Mouse (Mus musculus) limb, embryonic 13.5 days (tissue): ENCODE measurements around the gene Mlh1. TPM values are rescaled to one million over a fixed set of nuclear protein-coding genes. Genes with fewer than 3 reads are reported as not detected.

Experiments
- ATAC-seq: fragments of 200-750 bp; cut with Nextera tagmentation; 2 replicates; pipeline ENCODE4 v1.8.0; 2017; ENCODE audit warnings: low read depth, moderate number of reproducible peaks, moderate TSS enrichment; ENCODE audit not compliant: low FRiP score
- H3K27ac ChIP-seq: fragments of 300-500 bp; sonication (generic); 2 replicates; pipeline ENCODE4 v1.5.1; 2015; ENCODE audit warnings: inconsistent platforms, mild to moderate bottlenecking, moderate library complexity
- H3K27me3 ChIP-seq: fragments of 300-500 bp; sonication (generic); 2 replicates; pipeline ENCODE4 v1.6.1; 2015; ENCODE audit warnings: mild to moderate bottlenecking, inconsistent platforms
- H3K36me3 ChIP-seq: fragments of 300-500 bp; sonication (generic); 2 replicates; pipeline ENCODE4 v1.6.1; 2015; ENCODE audit warnings: inconsistent platforms, mild to moderate bottlenecking, moderate library complexity
- H3K4me1 ChIP-seq: fragments of 300-500 bp; sonication (generic); 2 replicates; pipeline ENCODE4 v1.6.1; 2015; ENCODE audit warnings: inconsistent platforms
- H3K4me2 ChIP-seq: fragments of 300-500 bp; sonication (generic); replicated peaks from 2 replicates; pipeline ENCODE4 v1.6.1; 2015; ENCODE audit warnings: inconsistent platforms, mild to moderate bottlenecking, moderate library complexity
- H3K4me3 ChIP-seq: fragments of 300-500 bp; sonication (generic); 2 replicates; pipeline ENCODE4 v1.5.1; 2015; ENCODE audit warnings: moderate library complexity, mild to moderate bottlenecking, inconsistent platforms
- H3K9ac ChIP-seq: fragments of 300-500 bp; sonication (generic); 2 replicates; pipeline ENCODE4 v1.6.1; 2015; ENCODE audit warnings: mild to moderate bottlenecking, inconsistent platforms
- H3K9me3 ChIP-seq: fragments of 300-500 bp; sonication (generic); 2 replicates; pipeline ENCODE4 v1.6.1; 2016; ENCODE audit warnings: inconsistent platforms
- WGBS: fragments of 180-500 bp; shearing (Covaris S2); methylation state at CpG from one replicate; pipeline ENCODE4 v1.1.7; 2015; 5-methylcytosine and 5-hydroxymethylcytosine counted together
- polyA plus RNA-seq: library from polyadenylated mRNA; unstranded; fragments of >200 nt; fragmentation: Nextera tagmentation; extraction: Ambion mirVana; gene quantifications from 2 replicates; pipeline ENCODE4 v1.2.1, GENCODE M21; 2015

Gene Mlh1
- polyA plus RNA-seq, 1 experiment from 2014 or later: 40.0 TPM

DNA sequence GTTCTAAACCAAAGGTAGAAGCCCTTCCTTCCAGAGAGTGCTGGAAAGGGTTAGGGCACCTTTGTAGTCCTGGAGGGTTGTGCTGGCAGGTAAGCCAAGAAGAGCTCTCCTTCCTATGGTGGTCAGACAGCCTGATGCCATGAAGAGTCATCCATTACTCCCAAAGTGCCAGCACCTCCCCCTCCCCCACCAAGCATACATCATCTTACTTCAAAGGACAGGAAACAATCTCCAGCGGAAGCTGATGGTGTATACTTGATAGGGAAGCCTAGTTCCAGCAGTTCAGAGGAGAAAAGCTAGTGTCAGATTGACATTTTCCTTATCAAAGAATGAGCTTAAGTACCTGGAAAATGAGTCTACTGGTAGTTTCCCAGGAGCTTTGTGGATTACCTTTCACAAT lies 3.6 kb upstream of the Mlh1 start:
- H3K9ac ChIP-seq: peak overlapping the region; percentile 40; the same call in 1 of the 2 replicates
- no peaks in the 10 kb centered on the region for H3K9me3 ChIP-seq
- ATAC-seq: no peak
- H3K27me3 ChIP-seq: no peaks in the 10 kb centered on the region
- peak overlapping the region; percentile 91 for H3K4me2 ChIP-seq
- peaks cover 50% of the 10 kb centered on the region for H3K36me3 ChIP-seq
- WGBS: 15% methylated on average over 1 of the region's 1 CpGs
- H3K4me3 ChIP-seq: peak overlapping the region; percentile 91
- H3K27ac ChIP-seq: no peak overlapping the region
- H3K4me1 ChIP-seq: peaks cover 46% of the 10 kb centered on the region

DNA sequence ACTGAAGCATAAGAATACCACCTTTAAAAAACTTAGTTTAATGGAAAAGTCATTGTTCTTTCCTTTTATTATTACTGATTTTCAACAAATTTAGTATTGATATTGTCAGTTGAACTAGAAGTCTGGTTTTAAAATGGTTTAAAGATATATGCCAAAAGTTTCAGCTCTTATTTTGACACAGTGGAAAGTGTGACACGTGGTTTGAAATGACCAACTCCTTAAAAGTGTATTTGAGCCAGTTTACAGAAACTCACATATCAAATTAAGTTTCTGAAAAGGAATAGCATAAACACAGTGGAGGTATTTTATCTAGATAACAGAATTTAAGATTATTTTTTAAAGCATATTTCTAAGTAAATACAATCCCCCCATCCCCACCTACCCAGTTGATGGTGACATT lies 2.4 kb upstream of the Mlh1 start:
- 77% methylated on average over 1 of the region's 1 CpGs for WGBS
- Histone ChIP-seq H3K9ac (no peak overlapping the region), H3K4me1 (peaks cover 47% of the 10 kb centered on the region), H3K4me2 (peak overlapping the region; percentile 91), H3K27ac (no peak overlapping the region), H3K4me3 (peak overlapping the region; percentile 91), H3K9me3 (no peaks in the 10 kb centered on the region), H3K27me3 (no peaks in the 10 kb centered on the region), H3K36me3 (peaks cover 42% of the 10 kb centered on the region)
- ATAC-seq: no peak

DNA sequence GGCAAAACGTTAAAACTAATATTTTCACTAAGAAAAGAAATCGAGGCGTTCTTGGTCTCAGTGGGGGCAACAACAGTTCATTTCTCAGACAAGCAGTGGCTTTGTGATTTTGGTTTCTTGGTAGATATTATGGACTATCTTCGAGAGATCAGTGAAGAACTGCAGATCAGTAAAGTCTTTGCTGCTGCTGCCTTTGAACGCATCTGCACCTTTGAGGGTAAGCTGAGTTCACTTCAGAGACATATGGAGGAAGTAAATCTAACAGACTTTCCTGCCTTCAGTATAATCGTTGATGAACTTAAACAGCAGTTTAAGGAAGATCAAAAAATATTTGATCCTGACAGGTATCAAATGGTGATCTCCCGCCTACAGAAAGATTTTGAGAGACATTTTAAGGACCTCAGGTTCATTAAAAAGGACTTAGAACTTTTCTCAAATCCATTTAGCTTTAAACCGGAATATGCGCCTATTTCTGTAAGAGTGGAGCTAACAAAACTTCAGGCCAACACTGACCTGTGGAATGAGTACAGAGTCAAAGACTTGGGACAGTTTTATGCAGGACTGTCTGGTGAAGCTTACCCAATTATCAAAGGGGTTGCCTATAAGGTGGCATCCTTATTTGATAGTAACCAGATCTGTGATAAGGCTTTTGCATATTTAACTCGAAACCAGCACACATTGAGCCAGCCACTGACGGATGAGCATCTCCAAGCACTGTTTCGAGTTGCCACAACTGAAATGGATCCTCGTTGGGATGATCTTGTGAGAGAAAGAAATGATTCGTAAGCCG lies 1.6 kb upstream of the Mlh1 start:
- Histone ChIP-seq H3K4me2 (peak overlapping the region; percentile 91), H3K9ac (peak overlapping the region; percentile 97), H3K27ac (no peak overlapping the region), H3K4me1 (peaks cover 47% of the 10 kb centered on the region), H3K36me3 (peaks cover 34% of the 10 kb centered on the region), H3K27me3 (no peaks in the 10 kb centered on the region), H3K4me3 (peak overlapping the region; percentile 91), H3K9me3 (no peaks in the 10 kb centered on the region)
- no peak for ATAC-seq
- WGBS: 67% methylated on average over 15 of the region's 15 CpGs

DNA sequence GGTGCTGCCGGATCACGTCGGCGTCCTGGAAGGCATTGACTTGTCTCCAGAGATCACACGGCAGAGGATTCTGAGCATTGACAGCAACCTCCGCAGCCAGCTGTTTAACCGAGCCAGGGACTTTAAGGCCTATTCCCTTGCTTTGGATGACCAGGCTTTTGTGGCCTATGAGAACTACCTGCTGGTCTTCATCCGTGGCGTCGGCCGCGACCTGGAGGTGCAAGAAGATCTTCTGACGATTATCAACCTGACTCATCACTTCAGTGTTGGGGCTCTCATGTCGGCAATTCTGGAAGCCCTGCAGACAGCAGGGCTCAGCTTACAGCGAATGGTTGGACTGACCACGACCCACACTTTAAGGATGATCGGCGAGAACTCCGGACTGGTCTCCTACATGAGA lies 765 bp upstream of the Mlh1 start:
- Histone ChIP-seq H3K9me3 (no peaks in the 10 kb centered on the region), H3K27me3 (no peaks in the 10 kb centered on the region), H3K4me2 (peak overlapping the region; percentile 91), H3K9ac (peak overlapping the region; percentile 97), H3K4me3 (peak overlapping the region; percentile 91), H3K36me3 (peaks cover 30% of the 10 kb centered on the region), H3K27ac (peak overlapping the region; percentile 94), H3K4me1 (peaks cover 47% of the 10 kb centered on the region)
- ATAC-seq: no peak
- WGBS: 9% methylated on average over 19 of the region's 19 CpGs

DNA sequence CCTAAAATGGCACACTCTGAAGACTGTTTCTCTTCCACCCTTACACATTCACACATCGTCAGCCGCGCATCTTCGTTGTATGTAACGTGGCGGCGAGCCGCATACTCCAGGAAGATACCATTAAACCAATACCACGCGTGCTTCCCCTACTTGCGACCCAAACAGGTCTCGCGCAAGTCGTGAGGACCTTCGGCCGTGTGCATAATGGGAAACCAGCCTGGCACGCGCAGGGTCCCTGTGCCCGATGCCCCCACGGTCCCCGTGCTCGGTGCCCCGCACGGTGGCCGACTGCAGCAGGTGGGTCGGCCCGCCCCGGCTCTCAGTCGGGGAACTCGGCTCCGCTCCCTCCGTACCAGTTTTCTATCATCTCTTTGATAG lies 546 bp downstream of the Mlh1 start:
- Histone ChIP-seq H3K27me3 (no peaks in the 10 kb centered on the region), H3K9ac (peak overlapping the region; percentile 84), H3K4me3 (peak overlapping the region; percentile 91), H3K4me1 (peaks cover 39% of the 10 kb centered on the region), H3K36me3 (peaks cover 32% of the 10 kb centered on the region), H3K4me2 (peak overlapping the region; percentile 76), H3K27ac (peak overlapping the region; percentile 95), H3K9me3 (no peaks in the 10 kb centered on the region)
- ATAC-seq: peak; percentile 66
- under 1% methylated on average over 32 of the region's 32 CpGs for WGBS

DNA sequence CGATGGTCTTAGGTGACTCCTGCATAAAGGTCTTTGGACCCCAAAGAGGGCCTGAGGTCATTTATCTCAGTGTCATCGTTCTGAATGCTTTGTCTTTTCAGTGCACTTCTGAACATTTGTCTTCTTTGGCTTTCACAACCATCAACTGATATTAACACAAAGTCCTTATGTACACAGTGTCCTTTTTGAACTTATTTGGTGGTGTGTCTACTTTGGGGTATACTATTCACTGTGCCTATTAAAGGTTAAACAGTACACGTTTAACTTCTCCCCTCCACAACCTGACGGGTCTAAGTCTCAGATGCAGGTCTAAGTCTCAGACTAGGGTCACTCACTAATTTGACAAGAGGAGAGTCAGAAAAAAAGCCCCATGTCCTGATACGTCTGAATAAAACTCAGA lies 985 bp downstream of the Mlh1 start:
- peak overlapping the region; percentile 84 for H3K9ac ChIP-seq
- H3K36me3 ChIP-seq: peaks cover 31% of the 10 kb centered on the region
- H3K4me3 ChIP-seq: peak overlapping the region; percentile 91
- H3K9me3 ChIP-seq: no peaks in the 10 kb centered on the region
- 20% methylated on average over 5 of the region's 5 CpGs for whole genome bisulfite sequencing
- no peaks in the 10 kb centered on the region for H3K27me3 ChIP-seq
- peak overlapping the region; percentile 95 for H3K27ac ChIP-seq
- H3K4me2 ChIP-seq: peak overlapping the region; percentile 76
- H3K4me1 ChIP-seq: peaks cover 35% of the 10 kb centered on the region
- no peak for ATAC-seq

DNA sequence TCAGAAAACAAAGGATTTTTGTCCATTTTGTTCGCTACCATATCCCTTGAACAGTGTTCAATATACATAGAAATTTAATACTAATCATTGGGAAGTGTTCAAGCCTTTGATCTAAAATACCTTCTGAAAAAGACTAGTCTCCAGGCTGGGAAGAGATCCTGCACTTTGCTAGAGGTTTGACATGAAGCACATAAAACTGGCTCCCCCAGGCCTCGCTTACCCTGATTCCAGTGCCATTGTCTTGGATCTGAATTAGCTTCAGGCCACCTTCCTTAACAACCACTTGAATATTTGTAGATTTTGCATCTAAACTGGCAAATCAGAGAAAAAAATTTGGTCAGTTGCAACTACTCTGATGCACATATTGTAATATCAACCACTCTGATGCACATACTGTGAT lies 3.6 kb downstream of the Mlh1 start:
- Histone ChIP-seq H3K27ac (no peak overlapping the region), H3K4me2 (no peak overlapping the region), H3K27me3 (no peaks in the 10 kb centered on the region), H3K9ac (no peak overlapping the region), H3K9me3 (no peaks in the 10 kb centered on the region), H3K4me3 (no peak overlapping the region), H3K4me1 (peaks cover 11% of the 10 kb centered on the region), H3K36me3 (peaks cover 28% of the 10 kb centered on the region)
- no peak for ATAC-seq
- WGBS: 94% methylated on average over 2 of the region's 2 CpGs

DNA sequence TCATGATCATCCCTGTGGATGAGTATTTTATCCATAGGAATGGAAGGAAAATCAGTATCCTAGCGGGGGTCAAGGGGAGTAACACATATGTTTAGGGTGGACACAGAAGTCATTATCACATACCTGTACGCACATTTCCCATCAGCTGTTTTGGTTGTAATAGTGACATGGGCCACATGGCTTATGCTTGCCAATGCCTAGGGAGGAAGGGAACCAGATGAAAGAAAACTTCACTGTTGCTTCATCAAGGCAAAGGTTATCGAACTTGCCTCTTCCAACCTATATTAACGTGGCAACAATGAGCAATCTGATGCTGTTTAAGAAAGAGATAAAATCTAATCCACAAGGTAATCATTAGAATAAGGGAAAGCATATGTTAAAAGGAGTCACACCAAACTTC lies 10.2 kb downstream of the Mlh1 start:
- Histone ChIP-seq H3K9me3 (no peaks in the 10 kb centered on the region), H3K4me1 (peaks cover 10% of the 10 kb centered on the region; the same call in 1 of the 2 replicates), H3K4me3 (no peak overlapping the region), H3K27me3 (no peaks in the 10 kb centered on the region), H3K4me2 (no peak overlapping the region), H3K36me3 (peaks cover 56% of the 10 kb centered on the region), H3K9ac (no peak overlapping the region), H3K27ac (peak overlapping the region; percentile 61; the same call in 1 of the 2 replicates)
- ATAC-seq: no peak
- WGBS: 88% methylated on average over 4 of the region's 4 CpGs

DNA sequence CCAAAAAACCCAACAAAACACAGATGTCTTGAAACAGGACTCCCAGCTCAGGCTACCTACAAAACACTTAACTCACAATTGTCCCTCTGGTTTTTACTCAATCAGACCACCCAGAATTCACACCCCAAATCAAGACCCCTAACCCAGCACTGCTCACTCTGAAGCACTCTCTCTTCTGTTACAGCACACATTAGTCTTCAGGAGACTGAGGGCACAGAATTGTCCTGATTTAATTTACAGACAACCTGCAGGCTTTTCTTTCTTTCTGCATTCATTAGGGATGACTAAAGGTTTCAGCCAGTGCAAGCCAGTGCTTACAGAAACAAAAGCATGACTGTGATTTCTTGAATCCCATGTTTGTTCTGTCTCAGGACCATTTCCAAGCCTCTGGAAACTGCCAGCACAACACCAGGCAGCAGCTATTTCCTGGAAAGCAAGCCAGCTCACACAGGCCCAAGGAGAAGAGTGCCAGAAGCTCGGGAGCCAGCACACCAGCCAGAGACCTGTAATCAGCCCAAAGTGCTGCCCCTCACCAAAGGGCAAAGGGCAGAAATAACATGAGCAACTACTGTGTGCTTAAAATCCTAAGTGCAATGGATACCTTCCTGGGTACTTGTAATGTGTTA lies 11.1 kb downstream of the Mlh1 start:
- Histone ChIP-seq H3K4me1 (peaks cover 10% of the 10 kb centered on the region; the same call in 1 of the 2 replicates), H3K27me3 (no peaks in the 10 kb centered on the region), H3K9ac (no peak overlapping the region; the same call in 1 of the 2 replicates), H3K4me2 (no peak overlapping the region), H3K4me3 (no peak overlapping the region), H3K27ac (peak overlapping the region; percentile 61; the same call in 1 of the 2 replicates), H3K9me3 (no peaks in the 10 kb centered on the region), H3K36me3 (peaks cover 57% of the 10 kb centered on the region)
- ATAC-seq: no peak
- WGBS: 20% methylated on average over 1 of the region's 1 CpGs

DNA sequence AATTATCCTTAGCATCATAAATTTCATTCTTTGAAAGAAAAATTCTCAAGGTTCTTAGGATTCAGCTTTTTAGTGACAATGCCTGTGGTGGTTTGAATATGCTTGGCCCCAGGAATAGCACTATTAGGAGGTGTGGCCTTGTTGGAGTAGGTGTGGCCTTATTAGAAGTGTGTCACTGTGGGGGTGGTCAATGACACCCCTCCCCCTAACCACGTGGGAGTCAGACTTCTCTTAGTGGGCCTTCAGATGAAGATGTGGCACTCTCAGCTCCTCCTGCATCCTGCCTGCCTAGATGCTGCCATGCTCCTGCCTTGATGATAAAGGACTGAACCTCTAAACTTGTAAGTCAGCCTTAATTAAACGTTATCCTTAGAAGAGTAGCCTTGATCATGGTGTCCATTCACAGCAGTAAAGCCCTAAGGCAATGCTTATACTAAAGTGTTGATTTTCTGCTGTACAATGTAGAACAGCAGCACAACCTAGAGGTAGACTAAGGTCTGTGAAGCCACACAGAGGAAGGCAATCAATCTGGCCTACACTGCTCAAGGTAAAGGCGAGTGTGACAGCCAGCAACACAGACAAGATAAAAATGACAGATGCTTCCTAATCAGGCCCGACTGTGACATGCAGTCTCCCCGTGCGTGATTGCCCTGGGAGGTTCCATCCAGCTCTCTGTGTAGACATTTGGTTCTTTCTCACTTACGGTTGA lies 19.3 kb downstream of the Mlh1 start:
- ATAC-seq: no peak
- 75% methylated on average over 7 of the region's 7 CpGs for WGBS
- no peak overlapping the region for H3K9ac ChIP-seq
- H3K4me3 ChIP-seq: no peak overlapping the region
- H3K36me3 ChIP-seq: peaks cover 82% of the 10 kb centered on the region
- H3K27ac ChIP-seq: no peak overlapping the region
- no peaks in the 10 kb centered on the region for H3K4me1 ChIP-seq
- H3K27me3 ChIP-seq: no peaks in the 10 kb centered on the region
- no peaks in the 10 kb centered on the region for H3K9me3 ChIP-seq
- no peak overlapping the region for H3K4me2 ChIP-seq

DNA sequence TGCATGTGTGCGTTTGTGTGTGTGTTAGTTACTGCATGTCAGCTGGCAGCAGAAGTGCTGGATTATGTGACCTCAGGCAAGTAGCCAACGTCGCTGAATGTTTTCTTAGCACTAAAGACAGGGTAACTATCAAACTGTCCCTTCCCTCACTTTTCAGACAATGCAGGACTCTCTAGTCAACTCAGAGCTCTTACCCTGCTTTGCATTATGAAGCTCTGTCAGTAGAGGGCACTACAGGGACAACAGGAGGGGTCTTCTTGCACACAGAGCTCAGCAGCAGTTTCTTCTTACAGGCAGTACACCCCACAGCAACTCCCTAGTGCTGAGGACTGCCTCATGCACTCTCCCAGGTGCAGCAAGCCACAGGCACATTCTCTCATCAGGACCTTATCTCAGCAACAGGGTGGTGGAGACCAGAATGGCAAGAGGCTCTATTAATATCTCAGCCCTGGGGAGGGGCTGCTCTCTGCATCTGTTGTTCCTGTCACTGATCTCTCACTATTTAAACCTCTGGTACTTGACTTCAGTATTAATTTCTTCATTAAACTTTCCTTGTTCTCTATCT lies 23.8 kb downstream of the Mlh1 start:
- Histone ChIP-seq H3K9me3 (no peaks in the 10 kb centered on the region), H3K36me3 (peaks cover 73% of the 10 kb centered on the region), H3K9ac (no peak overlapping the region), H3K27ac (no peak overlapping the region), H3K4me2 (no peak overlapping the region), H3K4me1 (no peaks in the 10 kb centered on the region), H3K4me3 (no peak overlapping the region), H3K27me3 (no peaks in the 10 kb centered on the region)
- 84% methylated on average over 3 of the region's 3 CpGs for WGBS
- ATAC-seq: peak; percentile 61; the same call in 1 of the 2 replicates

DNA sequence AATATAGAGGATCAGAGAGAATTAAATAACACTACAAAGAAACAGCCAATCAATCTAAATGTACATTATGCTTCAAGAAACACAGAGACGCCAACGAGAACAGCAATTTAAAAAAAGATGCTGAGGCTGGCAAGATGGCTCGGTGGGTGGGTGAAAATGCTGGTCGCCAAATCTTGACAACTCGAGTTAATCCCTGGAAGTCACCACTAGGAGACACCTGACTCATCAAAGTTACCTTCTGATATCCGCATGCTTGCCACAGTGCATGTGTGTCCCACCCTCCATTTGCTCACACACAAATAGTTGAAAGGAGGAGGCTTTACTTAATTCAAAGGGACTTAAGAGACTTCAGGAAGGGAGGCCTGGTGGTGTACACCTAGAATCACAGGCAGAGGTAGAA lies 26.0 kb downstream of the Mlh1 start:
- H3K4me3 ChIP-seq: no peak overlapping the region
- 81% methylated on average over 6 of the region's 6 CpGs for WGBS
- no peak overlapping the region for H3K9ac ChIP-seq
- no peaks in the 10 kb centered on the region for H3K27me3 ChIP-seq
- no peak overlapping the region for H3K27ac ChIP-seq
- no peak overlapping the region for H3K4me2 ChIP-seq
- H3K36me3 ChIP-seq: peaks cover 68% of the 10 kb centered on the region
- H3K9me3 ChIP-seq: no peaks in the 10 kb centered on the region
- ATAC-seq: no peak
- H3K4me1 ChIP-seq: no peaks in the 10 kb centered on the region
